Mouse (Mus musculus) kidney, postnatal 0 days (tissue): Measurements from ENCODE around the gene Asns. TPM values are rescaled to one million over a fixed set of nuclear protein-coding genes. Genes with fewer than 3 reads are reported as not detected.

Experiments used
- ATAC-seq: fragments of 200-750 bp; cut with Nextera tagmentation; replicated peaks from 2 replicates; pipeline ENCODE4 v1.8.0; 2017; ENCODE audit warnings: low read depth, moderate number of reproducible peaks, moderate TSS enrichment, moderate library complexity; ENCODE audit not compliant: low FRiP score
- DNase-seq: peaks from one replicate; pipeline ENCODE4 v3.0.0-alpha.2; 2016; ENCODE audit warnings: low spot score
- H3K27ac ChIP-seq: fragments of 300-500 bp; sonication (generic); 2 replicates; pipeline ENCODE4 v1.5.1; 2014; ENCODE audit warnings: mild to moderate bottlenecking
- H3K27me3 ChIP-seq: fragments of 300-500 bp; sonication (generic); 2 replicates; pipeline ENCODE4 v1.6.1; 2014; ENCODE audit warnings: low read length, mixed read lengths; ENCODE audit not compliant: insufficient read depth
- H3K36me3 ChIP-seq: fragments of 300-500 bp; sonication (generic); 2 replicates; pipeline ENCODE4 v1.6.1; 2014; ENCODE audit warnings: low read length, mixed read lengths; ENCODE audit not compliant: insufficient read depth
- H3K4me1 ChIP-seq: fragments of 300-500 bp; sonication (generic); replicated peaks from 2 replicates; pipeline ENCODE4 v1.6.1; 2014; ENCODE audit warnings: antibody characterized with exemption, low read length, mixed read lengths; ENCODE audit not compliant: insufficient read depth
- H3K4me2 ChIP-seq: fragments of 300-500 bp; sonication (generic); 2 replicates; pipeline ENCODE4 v1.6.1; 2014; ENCODE audit warnings: mild to moderate bottlenecking, low read length, moderate library complexity, mixed read lengths
- H3K4me3 ChIP-seq: fragments of 300-500 bp; sonication (generic); replicated peaks from 2 replicates; pipeline ENCODE4 v1.5.1; 2014; ENCODE audit warnings: low read depth, low read length
- H3K9ac ChIP-seq: fragments of 300-500 bp; sonication (generic); 2 replicates; pipeline ENCODE4 v1.6.1; 2014; ENCODE audit warnings: low read depth, low read length
- H3K9me3 ChIP-seq: fragments of 300-500 bp; sonication (generic); replicated peaks from 2 replicates; pipeline ENCODE4 v1.6.1; 2016; ENCODE audit warnings: low read length, inconsistent platforms, mixed read lengths
- CTCF ChIP-seq: IDR thresholded peaks from 2 replicates; pipeline ENCODE4 v1.5.1; 2016; ENCODE audit warnings: antibody characterized with exemption, low read depth, mild to moderate bottlenecking, moderate library complexity
- WGBS: fragments of 180-500 bp; shearing (Covaris S2); extraction: QIAGEN DNeasy Blood & Tissue Kit; methylation state at CpG from one replicate; pipeline ENCODE4 v1.1.7; 2014; 5-methylcytosine and 5-hydroxymethylcytosine counted together
- polyA plus RNA-seq: library from polyadenylated mRNA; unstranded; fragments of >200 nt; fragmentation: Nextera tagmentation; extraction: Ambion mirVana; gene quantifications from 2 replicates; pipeline ENCODE4 v1.2.1, GENCODE M21; 2015

Asns gene
- polyA plus RNA-seq, 1 experiment from 2014 or later = 19.6 TPM

GRCm38 (mm10) chr6:7689180-7689579 lies 3.9 kb downstream of the Asns start:
- ATAC-seq (no peak), DNase-seq (no peak)
- H3K36me3 ChIP-seq = no peaks in the 10 kb centered on the region
- H3K27ac ChIP-seq = no peak overlapping the region
- H3K9me3 ChIP-seq = no peaks in the 10 kb centered on the region
- TF ChIP-seq CTCF = no peak
- 90% methylated on average over 12 of the region's 12 CpGs for WGBS
- H3K9ac ChIP-seq = no peak overlapping the region
- H3K27me3 ChIP-seq = no peaks in the 10 kb centered on the region
- H3K4me2 ChIP-seq = no peak overlapping the region
- no peaks in the 10 kb centered on the region for H3K4me1 ChIP-seq
- H3K4me3 ChIP-seq = no peak overlapping the region

- no peak for DNase-seq
- ATAC-seq = no peak
- H3K4me2 ChIP-seq = no peak overlapping the region
- no peak overlapping the region for H3K9ac ChIP-seq
- H3K36me3 ChIP-seq = no peaks in the 10 kb centered on the region
- H3K27me3 ChIP-seq = no peaks in the 10 kb centered on the region
- TF ChIP-seq CTCF = no peak
- 85% methylated on average over 2 of the region's 2 CpGs for WGBS
- H3K4me1 ChIP-seq = no peaks in the 10 kb centered on the region
- H3K4me3 ChIP-seq = no peak overlapping the region
- no peak overlapping the region for H3K27ac ChIP-seq
- H3K9me3 ChIP-seq = no peaks in the 10 kb centered on the region
Measured at GRCm38 (mm10) chr6:7686047-7686446, 7.0 kb downstream of the Asns start.

- ATAC-seq = no peak
- no peaks in the 10 kb centered on the region for H3K9me3 ChIP-seq
- no peak for DNase-seq
- no peak overlapping the region for H3K9ac ChIP-seq
- TF ChIP-seq CTCF = no peak
- H3K4me2 ChIP-seq = no peak overlapping the region
- no peak overlapping the region for H3K4me3 ChIP-seq
- 86% methylated on average over 8 of the region's 8 CpGs for WGBS
- H3K36me3 ChIP-seq = no peaks in the 10 kb centered on the region
- no peaks in the 10 kb centered on the region for H3K27me3 ChIP-seq
- no peaks in the 10 kb centered on the region for H3K4me1 ChIP-seq
- no peak overlapping the region for H3K27ac ChIP-seq
Measured at GRCm38 (mm10) chr6:7676194-7676901, 16.7 kb downstream of the Asns start.

- Histone ChIP-seq H3K36me3 (no peaks in the 10 kb centered on the region), H3K9me3 (no peaks in the 10 kb centered on the region), H3K4me2 (no peak overlapping the region), H3K27me3 (no peaks in the 10 kb centered on the region), H3K27ac (no peak overlapping the region), H3K4me3 (no peak overlapping the region), H3K9ac (no peak overlapping the region), H3K4me1 (no peaks in the 10 kb centered on the region)
- TF ChIP-seq CTCF = no peak
- ATAC-seq (no peak), DNase-seq (no peak)
- 85% methylated on average over 10 of the region's 10 CpGs for WGBS
Measured at GRCm38 (mm10) chr6:7672438-7673253, 20.4 kb downstream of the Asns start.

GRCm38 (mm10) chr6:7671429-7671828 lies 21.6 kb downstream of the Asns start:
- Histone ChIP-seq H3K4me1 (no peaks in the 10 kb centered on the region), H3K4me3 (no peak overlapping the region), H3K9ac (no peak overlapping the region), H3K27me3 (no peaks in the 10 kb centered on the region), H3K27ac (no peak overlapping the region), H3K36me3 (no peaks in the 10 kb centered on the region), H3K9me3 (no peaks in the 10 kb centered on the region), H3K4me2 (no peak overlapping the region)
- 69% methylated on average over 3 of the region's 3 CpGs for WGBS
- no peak for TF ChIP-seq CTCF
- DNase-seq = no peak
- no peak for ATAC-seq

- Histone ChIP-seq H3K27me3 (no peaks in the 10 kb centered on the region), H3K36me3 (no peaks in the 10 kb centered on the region), H3K9ac (no peak overlapping the region), H3K4me3 (no peak overlapping the region), H3K4me2 (no peak overlapping the region), H3K9me3 (no peaks in the 10 kb centered on the region), H3K27ac (no peak overlapping the region), H3K4me1 (no peaks in the 10 kb centered on the region)
- DNase-seq (peak; percentile 44), ATAC-seq (no peak)
- peak; percentile 65 for TF ChIP-seq CTCF
- 50% methylated on average over 3 of the region's 3 CpGs for WGBS
Measured at GRCm38 (mm10) chr6:7670588-7670987, 22.5 kb downstream of the Asns start.
